Mouse (Mus musculus): ENCODE results near the gene Vwce.

DNA sequence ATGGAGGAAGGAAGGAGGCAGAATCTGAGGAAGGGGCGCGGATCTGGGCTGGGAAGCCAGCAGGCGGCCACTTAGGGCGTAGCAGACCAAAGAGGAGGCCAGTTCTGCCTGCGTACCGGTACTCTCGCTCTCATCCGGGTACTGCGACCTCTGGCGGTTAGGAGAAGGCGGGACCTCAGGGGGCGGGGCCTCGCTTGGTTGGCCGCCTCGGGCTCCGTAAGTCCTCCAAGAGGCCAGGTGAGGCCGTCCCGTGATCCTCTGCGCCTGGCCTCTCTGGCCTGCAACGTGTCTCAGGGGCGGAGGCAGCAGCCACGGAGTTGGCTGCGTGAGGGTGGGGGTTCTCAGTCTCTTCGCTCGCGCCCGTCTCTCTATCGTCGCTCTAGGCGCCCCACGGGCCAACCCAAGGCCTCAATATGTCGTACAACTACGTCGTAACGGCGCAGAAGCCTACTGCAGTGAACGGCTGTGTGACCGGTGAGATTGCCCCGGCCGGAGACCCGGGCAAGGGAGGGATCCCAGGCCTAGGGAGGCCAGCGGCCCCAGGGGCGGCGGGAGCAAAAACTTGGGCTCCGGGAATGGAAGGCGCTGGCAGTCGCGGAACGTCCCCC is 28.6 kb upstream of the Vwce start, which contains the start of the genes Ddb1 and Tkfc:
- TF ChIP-seq POLR2A (IDR thresholded peaks at IDR 0.05; ENCODE audit: extremely low read depth, insufficient read depth, low read length) (peak; percentile 78), CTCF (IDR thresholded peaks at IDR 0.05; ENCODE audit: low read depth, low read length) (peak; percentile 62)
